16 mouse cellular contexts compared by ENCODE assay signal in genomic region chr1:113433701-113434100, GRCm38 (mm10).
"Had no signal": no experiment of that assay in that cellular context is flagged by ENCODE, and none has a peak within 500 bp of the region (broad histone marks: within the 10 kb centered on the region; RNA-seq: fewer than 3 reads in every experiment).

No protein-coding gene starts in this region.

- ATAC-seq: intestine, postnatal 0 days; liver, postnatal 0 days; midbrain, embryonic 15.5 days had no signal

- DNase-seq: kidney, adult 8-10 months; kidney, postnatal 25 days; liver; liver, embryonic 13.5 days; liver, postnatal 0 days; lung, postnatal 14 days; retina, postnatal 1 day had no signal

- H3K36me3 ChIP-seq: limb, embryonic 12.5 days; liver, embryonic 13.5 days; lung, embryonic 15.5 days; midbrain, embryonic 15.5 days; neural tube, embryonic 12.5 days; stomach, embryonic 15.5 days had no signal

- H3K27me3 ChIP-seq: limb, embryonic 12.5 days; liver, embryonic 13.5 days; lung, embryonic 15.5 days; megakaryocyte, embryonic 14.5 days; midbrain, embryonic 15.5 days; neural tube, embryonic 12.5 days; stomach, embryonic 15.5 days had no signal

- H3K4me3 ChIP-seq: limb, embryonic 12.5 days; liver, embryonic 13.5 days; lung, embryonic 15.5 days; megakaryocyte, embryonic 14.5 days; midbrain, embryonic 15.5 days; neural tube, embryonic 12.5 days; stomach, embryonic 15.5 days had no signal

- H3K4me2 ChIP-seq: limb, embryonic 12.5 days; liver, embryonic 13.5 days; lung, embryonic 15.5 days; midbrain, embryonic 11.5 days; midbrain, embryonic 15.5 days; neural tube, embryonic 12.5 days; stomach, embryonic 15.5 days had no signal

- H3K27ac ChIP-seq: limb, embryonic 12.5 days; liver, embryonic 13.5 days; lung, embryonic 15.5 days; macrophage; midbrain, embryonic 15.5 days; neural tube, embryonic 12.5 days; stomach, embryonic 15.5 days had no signal

- H3K9me3 ChIP-seq: limb, embryonic 12.5 days; liver, embryonic 13.5 days; lung, embryonic 15.5 days; megakaryocyte, embryonic 14.5 days; midbrain, embryonic 15.5 days; neural tube, embryonic 12.5 days; stomach, embryonic 15.5 days had no signal

- H3K4me1 ChIP-seq: limb, embryonic 12.5 days; liver, embryonic 13.5 days; lung, embryonic 15.5 days; megakaryocyte, embryonic 14.5 days; midbrain, embryonic 15.5 days; neural tube, embryonic 12.5 days; stomach, embryonic 15.5 days had no signal

- H3K9ac ChIP-seq: limb, embryonic 12.5 days; liver, embryonic 13.5 days; liver, postnatal 0 days; lung, embryonic 15.5 days; midbrain, embryonic 15.5 days; neural tube, embryonic 12.5 days; stomach, embryonic 15.5 days had no signal
